Mouse (Mus musculus): ENCODE measurements around the gene Ghitm. TPM values are rescaled to one million over a fixed set of nuclear protein-coding genes. Genes with fewer than 3 reads are reported as not detected.

Ghitm gene
- polyA plus RNA-seq (2017; shearing (Covaris generic)), result 287 TPM

GRCm38 (mm10) chr14:37135127-37135593, at the start of gene Ghitm:
TSS of gene Ghitm (minus strand) at chr14:37135272.

GRCm38 (mm10) chr14:37113922-37114321, 21.1 kb downstream of the Ghitm start, which contains the start of gene 2610528A11Rik:
TSS of gene 2610528A11Rik (minus strand) at chr14:37114022.

GRCm38 (mm10) chr14:37097956-37098530, 37.0 kb downstream of the Ghitm start, which contains the start of gene Cdhr1:
TSS of gene Cdhr1 (minus strand) at chr14:37098347.

Other genes starting within 250 kb of the Ghitm start
- 53.2 TPM for gene Ccser2, start 166.5 kb downstream of the Ghitm start, polyA plus RNA-seq (2017; shearing (Covaris generic))
- gene Rgr, start 86.3 kb downstream of the Ghitm start, polyA plus RNA-seq (2017; shearing (Covaris generic)), result 0.07 TPM
- not detected for gene Lrit1, start 80.4 kb downstream of the Ghitm start, polyA plus RNA-seq (2017; shearing (Covaris generic))
- not detected for gene Lrit2, start 67.3 kb downstream of the Ghitm start, polyA plus RNA-seq (2017; shearing (Covaris generic))
- not detected for gene Cdhr1, start 36.9 kb downstream of the Ghitm start, polyA plus RNA-seq (2017; shearing (Covaris generic))
- not detected for gene 2610528A11Rik, start 21.2 kb downstream of the Ghitm start, polyA plus RNA-seq (2017; shearing (Covaris generic))

All from naive thymus-derived CD4-positive, alpha-beta T cell, adult 5 months (primary cell).